Mouse (Mus musculus): ENCODE data around the gene Rab4a. TPM values are rescaled to one million over a fixed set of nuclear protein-coding genes. Genes with fewer than 3 reads are reported as not detected.
A peak's percentile ranks its signal among the peaks of the same experiment; 100 is the strongest.
"Not testable (repeated sequence)": the region's sequence is repeated elsewhere in the genome, so short reads cannot be mapped to it uniquely, and the experiment has no call there.

The Rab4a gene
- total RNA-seq, 2 experiments from 2014 or later = 61.7 to 68.4 TPM

DNA sequence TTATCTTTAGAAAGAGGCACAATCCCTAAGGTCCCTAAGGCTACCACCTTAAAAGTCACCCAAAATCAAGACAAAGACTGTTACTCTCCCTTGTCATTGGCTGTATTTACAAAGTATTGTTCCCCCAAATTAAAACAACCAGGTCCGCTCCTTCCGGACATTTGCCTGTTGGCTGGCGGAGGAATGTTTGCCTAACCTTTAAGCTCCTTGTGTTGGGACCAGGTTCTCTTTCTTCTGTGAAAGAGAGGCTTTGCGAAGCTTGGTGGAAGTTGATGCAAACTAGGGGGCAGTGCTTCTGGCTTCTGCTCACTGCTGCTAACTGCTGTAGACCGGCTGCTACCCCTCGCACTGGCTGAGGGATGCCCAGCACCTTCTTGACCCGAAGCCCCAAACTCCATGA is 2.9 kb downstream of the Rab4a start:
- no peak for DNase-seq
- intact Hi-C loops (cut with DNase I) = no loop called here

DNA sequence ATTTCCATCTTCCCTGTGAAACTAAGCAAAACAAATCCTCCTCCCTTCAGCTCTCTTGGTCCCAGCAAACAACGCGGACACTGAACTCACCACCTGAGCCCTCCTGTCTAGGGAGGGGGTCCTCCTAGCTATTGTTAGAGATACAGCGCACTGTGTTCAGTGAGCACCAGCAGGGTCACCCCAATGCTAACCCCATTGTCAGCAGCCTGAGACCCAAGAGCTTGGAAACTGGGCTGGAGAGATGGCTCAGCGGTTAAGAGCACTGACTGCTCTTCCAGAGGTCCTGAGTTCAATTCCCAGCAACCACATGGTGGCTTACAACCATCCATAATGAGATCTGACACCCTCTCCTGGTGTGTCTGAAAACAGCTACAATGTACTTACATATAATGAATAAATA is 3.6 kb downstream of the Rab4a start:
- intact Hi-C loops (cut with DNase I); DNase-seq: not testable (repeated sequence)

DNA sequence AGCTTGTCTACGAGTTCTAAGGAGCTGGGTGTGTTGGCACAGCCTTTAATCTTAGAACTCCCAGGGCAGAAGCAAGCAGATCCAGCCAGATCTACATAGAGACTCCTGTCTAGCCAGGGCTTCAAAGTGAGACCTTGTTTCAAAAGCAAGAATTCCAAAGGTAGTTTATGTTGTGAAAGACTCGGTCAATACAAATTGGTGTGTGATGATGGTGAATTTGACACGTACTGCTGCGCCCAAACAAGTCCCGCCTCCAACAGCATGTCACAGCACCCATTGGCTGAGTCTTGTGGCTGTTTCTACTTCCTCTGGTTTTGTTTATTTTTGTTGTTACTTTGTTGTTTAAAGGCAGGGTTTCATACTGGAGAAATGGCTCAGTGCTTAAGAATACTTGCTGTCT is 6.4 kb downstream of the Rab4a start:
- no peak for DNase-seq
- intact Hi-C loops (cut with DNase I) = no loop called here

DNA sequence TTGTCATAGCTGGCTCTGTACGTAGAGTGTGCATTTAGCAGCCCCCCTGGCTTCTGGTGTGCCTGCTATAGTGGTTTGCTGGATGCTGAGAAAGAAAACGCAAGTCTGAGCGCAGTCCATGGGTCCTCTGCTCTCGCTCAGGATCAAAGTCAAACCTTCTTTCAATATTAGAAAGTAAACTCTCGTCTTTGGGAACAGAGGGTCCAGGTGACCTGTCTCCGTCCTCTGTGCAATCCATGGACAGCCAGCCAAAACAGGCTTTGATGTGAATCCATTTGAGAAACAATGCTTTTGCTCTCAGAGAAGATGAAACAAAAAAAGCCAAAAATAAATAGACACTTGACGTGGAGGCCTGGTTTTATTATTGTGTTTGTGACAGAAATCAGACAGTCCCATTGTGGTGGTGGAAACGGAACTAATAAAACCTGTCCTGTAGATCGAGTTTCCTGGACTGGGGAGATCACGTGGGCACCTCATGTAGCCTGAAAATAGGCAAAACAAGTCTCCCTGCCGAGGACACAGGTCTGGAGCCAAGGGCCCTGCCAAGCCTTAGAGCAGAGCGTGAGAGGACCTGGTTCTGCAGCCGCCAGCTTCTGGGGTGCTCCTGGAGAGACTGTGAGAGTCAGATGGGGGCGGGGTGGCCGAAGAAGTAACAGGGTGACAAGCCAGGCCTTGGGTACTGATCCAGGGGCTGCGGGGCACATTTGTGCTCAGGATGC is 7.5 kb downstream of the Rab4a start:
- no peak for DNase-seq
- intact Hi-C loops (cut with DNase I) = no loop called here

DNA sequence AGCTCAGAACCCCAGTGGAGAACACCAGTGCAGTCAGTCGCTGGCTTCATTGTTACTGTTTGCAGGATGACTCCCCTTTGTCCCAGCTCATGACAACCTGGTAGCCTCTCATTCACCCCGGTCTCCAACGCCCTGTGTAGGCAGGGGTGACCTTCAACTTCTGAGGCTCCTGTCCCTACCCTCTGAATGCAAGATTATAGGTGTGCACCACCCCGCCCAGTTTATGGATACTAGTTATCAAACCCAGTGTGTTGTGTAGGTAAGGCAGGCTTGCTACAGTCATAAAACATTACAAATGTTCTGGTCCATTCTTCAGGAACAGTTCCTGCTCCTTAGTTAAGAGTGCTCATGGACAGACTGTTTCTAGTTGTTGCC is 8.1 kb downstream of the Rab4a start:
- no peak for DNase-seq
- intact Hi-C loops (cut with DNase I) = no loop called here

DNA sequence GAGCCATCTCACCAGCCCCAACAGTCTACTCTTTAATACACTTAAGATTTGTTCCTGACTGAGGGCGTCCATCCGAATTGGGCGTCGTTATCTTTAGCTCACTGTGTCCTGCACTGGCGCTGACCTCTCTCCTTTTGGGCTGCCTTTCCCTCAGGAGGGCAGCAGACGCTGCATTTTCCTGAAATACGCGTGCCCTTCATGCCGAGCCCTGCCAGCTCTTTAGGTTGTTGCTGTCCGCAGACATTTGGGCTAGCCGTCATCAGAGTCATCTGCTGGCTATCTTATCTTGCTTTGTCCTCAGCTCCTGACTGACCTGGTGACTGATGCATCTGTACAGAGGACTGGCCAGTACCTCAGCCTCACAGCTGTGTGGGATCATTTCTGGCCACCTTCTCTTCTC is 9.5 kb downstream of the Rab4a start:
- intact Hi-C loops (cut with DNase I) = no loop called here

DNA sequence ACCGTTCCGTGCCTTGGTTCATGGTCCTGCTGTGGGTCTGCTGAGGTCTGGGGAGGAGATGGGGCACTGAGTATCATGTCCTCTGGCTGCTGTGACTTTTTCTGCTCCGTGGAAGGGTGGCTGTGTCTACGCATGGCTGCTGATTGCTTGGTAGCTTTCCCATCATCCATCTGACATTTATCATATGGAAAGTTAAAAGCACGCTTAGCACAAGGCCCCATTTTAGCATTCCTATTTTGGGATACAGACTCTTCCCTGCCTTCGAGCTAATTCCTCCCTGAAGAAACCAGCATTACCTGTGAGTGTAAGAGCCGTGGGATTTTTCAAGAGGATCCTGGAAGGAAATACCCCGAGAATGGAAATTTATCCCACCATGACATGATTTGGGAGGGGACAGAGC is 11.2 kb downstream of the Rab4a start:
- no peak for DNase-seq
- intact Hi-C loops (cut with DNase I) = no loop called here

More for the DNA sequence above, 9.5 kb downstream of the Rab4a start:
- no peak for DNase-seq

DNA sequence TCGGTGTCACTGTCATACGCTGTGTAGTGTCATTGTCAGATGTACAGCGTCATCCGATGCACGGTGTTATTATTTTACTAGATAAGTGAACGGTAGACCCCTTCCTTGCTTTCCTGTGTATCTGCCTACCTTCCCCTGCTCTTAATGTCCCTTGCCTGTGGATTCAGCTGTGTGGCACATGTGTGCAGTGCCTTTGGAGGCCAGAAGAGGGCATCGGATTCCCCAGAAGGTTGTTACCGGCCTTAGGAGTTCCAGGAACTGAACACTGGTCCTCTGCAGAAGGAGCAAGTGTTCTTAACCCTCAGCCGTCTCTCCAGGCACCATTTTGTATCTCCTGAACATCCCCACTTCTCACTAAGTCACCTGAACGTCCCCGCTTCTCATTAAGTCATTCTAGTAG is 12.0 kb downstream of the Rab4a start:
- no peak for DNase-seq
- intact Hi-C loops (cut with DNase I) = no loop called here

DNA sequence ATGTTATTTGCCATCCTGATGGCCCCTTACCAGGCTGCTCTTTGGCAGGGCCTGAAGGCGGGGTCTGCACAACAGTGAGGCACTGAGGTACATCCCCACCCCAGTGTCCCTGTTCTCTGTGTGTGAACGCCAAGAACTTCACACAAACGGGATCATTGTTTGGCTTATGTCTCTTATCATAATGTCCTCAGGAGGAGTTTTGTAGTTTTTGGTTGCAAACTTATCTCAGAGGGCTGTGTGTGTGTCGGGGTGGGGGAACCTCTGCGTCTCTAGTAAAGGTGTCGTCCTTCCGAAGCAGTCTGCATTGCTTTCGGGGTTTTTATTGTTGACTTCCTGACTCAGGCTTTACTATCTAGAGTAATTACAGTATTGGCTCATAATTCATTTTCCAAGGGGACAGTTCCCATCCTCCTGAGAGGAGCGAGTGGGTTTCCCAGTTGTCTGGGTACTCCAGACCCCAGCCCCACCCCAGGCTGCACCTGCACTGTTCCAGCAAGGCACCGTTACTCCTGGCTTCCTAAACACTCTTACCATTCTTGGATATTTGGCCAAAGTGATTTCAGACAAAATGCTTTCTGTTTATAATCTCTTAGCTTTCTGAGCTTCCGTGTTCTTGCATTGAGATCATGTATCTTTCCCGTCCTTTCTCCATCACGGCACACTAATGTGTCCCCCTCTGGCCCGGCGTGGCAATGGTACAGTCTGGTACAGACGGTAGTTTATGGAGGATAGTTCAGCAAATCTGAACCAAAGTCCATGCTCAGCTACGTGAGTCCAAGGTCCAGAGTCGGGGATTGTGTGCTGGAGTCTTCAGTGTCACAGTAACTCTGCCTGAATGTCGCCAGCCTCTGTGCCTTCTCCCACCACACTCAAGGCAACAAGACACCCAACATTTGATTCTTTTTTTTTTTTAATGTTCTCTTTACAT is 14.2 kb downstream of the Rab4a start:
- intact Hi-C loops (cut with DNase I) = no loop called here
- no peak for DNase-seq

DNA sequence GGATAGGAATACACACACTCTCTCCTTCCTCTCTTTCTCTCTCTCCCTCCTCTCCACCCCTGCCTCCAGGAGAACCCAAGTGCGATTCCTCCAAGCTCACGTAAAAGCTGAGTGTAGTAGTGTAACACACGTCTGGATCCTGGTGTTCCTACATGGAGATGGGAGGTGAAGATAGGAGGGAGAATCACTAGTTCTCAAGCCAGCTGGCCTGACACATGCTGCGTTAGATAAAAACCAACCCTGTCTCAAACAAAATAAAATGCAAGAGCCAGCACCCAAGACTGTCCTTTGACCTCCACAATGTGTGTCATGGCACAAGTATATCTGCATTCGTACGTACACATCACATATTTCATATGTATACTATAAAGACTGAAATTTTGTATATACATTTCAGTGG is 15.0 kb downstream of the Rab4a start:
- intact Hi-C loops (cut with DNase I) = no loop called here

DNA sequence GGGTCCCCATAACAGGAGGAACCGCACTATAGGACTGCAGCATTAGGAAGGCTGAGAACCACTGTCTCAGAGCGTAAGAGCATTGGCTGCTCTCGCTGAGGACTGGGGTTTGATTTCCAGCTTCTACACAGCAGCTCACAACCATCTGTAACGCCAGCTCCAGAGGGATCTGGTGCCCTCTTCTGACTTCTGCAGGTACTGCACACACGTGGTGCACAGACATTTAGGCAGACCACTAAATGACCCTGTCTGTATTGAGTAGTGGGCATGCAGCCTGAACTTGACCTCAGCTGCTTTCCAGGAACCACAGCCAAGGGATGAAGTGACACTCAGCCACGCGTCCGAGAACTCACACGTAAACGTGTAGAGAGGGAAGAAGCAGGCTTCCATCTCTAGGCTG is 17.3 kb downstream of the Rab4a start:
- no peak for DNase-seq
- intact Hi-C loops (cut with DNase I) = no loop called here

More for the DNA sequence above, 15.0 kb downstream of the Rab4a start:
- DNase-seq = no peak

DNA sequence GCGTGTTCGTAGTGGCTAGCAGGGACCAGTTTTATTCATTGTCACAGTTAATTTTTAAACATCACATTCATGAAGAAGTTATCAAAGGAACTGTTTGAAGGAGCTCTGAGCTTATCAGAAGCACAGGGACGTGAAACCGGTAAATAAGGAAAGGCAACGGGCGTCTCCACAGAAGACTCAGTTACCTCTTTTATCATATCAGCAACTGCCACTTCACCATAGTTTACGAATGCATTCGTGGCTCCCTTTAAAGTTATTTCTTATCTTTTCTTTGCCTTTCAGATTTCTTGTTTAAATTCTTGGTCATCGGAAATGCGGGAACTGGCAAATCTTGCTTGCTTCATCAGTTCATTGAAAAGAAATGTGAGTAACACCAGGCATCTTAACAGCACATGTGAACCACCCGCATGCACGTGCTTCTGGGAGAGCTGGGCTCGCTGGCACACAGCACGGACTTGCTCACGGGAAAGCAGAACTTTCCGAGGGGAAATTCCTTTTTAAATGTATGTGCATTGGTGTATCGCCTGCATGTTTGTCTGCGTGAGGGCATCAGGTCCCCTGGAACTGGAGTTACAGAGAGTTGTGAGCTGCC is 17.8 kb downstream of the Rab4a start:
- no peak for DNase-seq
- intact Hi-C loops (cut with DNase I) = no loop called here

DNA sequence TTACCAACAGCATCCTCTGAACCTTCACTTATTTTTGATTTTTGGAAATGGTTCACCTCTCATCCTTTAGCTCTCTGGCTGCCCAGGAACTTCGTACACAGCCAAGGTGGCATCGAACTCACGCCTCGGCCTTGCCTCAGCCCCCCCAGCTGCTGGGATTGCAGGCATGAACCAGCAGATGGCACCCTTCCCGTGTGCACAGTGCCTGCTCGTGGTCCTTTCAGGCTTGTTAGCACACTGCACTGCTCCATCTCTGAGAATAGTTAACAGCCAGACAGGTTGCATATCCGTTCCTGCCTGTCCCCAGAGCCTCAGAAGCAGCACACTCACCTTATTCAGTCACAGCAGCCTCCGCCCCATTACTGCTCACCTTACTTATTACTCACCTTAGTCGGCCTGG is 20.2 kb downstream of the Rab4a start:
- intact Hi-C loops (cut with DNase I) = no loop called here
- DNase-seq = peak; percentile 17

DNA sequence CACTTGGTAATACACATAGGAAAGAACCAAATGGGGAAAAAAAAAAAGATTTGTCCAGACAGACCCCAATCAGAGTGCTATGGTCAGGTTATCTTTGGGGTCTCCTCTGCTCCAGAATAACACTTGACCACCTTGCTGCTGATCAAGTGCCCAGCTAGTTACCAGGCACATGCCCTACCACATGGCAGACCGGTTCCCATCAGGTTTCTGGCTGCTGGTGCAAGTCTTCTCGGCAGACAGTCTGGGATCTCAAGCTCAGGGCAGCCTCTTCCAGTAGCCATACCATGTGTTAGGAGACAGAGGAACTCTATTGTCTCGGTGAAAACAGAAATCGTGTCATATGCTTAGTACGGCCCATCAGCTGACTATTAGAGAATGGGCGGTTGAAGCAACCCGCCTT is 21.0 kb downstream of the Rab4a start:
- intact Hi-C loops (cut with DNase I) = no loop called here
- no peak for DNase-seq

DNA sequence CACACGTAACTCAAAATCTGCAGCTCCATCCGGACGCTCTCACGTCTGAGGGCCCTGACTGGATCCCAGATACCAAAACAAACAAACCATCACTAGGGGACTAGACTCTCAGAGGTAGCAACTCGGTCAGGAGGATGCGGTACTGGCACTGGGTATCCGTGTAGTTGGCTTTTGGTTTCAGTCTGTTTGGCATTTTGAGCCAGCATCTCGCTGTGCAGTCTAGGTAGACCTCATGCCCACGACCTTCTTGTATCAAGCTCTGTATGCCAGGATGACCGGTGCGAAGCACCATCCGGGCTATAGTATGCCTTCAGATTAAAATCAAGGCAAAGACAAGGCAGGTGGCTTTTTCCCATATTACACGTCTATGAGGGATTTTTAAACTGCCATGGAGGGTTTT is 21.7 kb downstream of the Rab4a start:
- no peak for DNase-seq
- intact Hi-C loops (cut with DNase I) = no loop called here

DNA sequence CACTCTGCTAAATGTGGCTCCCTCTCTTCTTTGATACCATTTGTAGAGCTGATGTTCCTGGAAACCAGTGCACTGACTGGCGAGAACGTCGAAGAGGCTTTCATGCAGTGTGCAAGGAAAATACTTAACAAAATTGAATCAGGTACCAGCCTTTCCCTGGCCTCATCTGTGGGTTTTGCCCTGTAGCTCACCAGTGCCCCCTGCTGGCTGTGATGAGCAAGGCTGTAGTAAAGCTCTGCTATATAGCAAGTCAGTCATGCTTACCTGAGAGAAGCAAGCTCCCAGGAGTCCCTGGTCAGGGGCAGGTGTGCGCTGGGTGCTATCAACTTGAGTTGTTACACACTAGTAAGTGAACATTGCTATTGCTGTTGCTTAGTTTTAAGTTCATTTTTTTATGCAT is 27.0 kb downstream of the Rab4a start:
- intact Hi-C loops (cut with DNase I) = no loop called here
- no peak for DNase-seq

DNA sequence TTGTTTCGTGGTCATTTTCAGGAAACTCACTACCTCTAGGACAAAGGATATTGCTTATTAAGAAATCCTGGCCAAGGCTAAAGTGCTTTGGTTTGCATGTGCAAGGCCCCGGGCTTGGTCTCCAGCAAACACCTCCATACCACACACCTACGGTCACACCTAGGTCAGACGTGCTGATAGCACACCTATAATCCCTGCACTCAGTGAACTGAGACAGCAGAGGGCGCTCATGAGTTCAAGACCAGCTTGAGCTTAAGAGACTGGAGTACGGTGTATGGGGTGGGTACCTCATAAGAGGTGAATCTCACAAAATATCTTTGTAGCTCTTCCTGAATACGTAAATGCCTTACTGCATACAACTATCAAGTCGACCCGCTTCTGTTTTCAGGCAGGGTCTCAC is 29.7 kb downstream of the Rab4a start:
- intact Hi-C loops (cut with DNase I) = no loop called here
- peak; percentile 69 for DNase-seq

DNA sequence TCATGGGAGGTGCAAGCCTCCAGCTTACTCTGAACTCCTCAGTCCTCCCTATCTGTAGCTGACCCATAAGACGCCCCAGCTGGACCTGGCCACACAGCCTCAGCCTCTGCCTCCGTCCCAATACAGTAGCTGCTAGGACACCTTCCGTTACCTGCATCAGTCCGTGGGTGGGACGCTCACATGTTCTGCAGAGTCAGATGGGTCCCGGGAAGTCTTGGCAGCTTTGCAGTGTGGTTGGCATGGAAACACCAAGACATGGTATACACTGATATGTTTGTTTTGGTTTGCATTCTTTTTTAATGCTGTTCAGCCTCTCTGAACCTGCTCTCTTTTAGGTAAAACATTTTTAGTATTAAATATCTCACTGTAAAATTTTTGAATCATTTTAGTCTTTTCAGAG is 30.6 kb downstream of the Rab4a start:
- intact Hi-C loops (cut with DNase I) = no loop called here
- DNase-seq = no peak

DNA sequence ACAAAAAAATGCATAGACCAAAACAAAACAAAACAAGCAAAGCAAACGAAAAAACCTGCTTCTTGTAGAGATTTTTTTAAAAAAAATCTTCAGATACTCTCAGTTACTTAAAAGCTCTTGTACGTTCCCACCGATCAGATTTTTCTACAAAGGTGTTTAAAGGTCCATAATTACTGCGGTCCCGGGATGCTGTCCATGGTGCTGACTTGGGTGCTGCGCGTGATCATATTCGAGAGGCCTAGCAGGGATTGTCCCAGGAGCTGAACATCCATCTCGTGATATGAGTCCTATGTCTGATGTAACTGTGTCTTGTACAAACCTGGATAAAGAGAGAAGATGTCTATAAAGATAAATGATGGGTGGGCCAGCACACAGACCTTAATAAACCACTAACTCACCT is 32.7 kb downstream of the Rab4a start:
- DNase-seq = no peak
- intact Hi-C loops (cut with DNase I) = no loop called here

DNA sequence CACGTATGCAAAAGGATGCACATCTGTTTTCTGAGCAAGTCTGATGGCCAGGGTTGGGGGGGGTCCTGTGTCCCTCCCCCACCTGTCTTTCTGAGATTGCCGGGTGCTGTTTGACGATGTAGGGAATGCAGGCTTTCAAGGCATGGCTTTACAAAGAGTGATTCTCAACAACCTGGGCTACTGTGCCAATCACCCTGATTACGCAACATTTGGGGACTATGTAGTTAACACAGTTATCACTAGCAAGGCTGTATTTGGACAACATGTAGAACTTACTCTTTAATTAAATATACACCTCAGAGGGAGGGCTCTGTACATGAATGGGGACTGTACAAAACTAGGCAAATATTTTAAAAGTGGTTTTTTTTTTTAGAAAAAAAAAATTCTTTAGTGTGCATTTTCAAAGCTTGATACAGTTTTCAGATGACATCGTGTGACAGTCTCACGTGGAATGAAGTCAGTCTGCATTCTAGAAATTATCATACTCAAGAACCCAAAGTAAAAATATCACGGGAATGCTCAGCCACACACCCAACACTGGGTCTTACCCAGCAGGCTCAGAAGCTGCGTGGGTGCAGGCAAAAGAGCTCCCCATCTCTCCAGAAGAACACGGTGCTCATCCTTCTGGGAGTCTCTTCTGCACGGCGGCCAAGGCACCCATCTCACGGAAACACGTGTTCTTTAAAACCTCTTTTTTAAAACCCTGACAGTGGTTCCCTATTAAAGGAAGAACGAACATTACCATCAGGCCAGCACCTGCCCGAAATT is 35.0 kb downstream of the Rab4a start:
- intact Hi-C loops (cut with DNase I) = no loop called here
- no peak for DNase-seq

DNA sequence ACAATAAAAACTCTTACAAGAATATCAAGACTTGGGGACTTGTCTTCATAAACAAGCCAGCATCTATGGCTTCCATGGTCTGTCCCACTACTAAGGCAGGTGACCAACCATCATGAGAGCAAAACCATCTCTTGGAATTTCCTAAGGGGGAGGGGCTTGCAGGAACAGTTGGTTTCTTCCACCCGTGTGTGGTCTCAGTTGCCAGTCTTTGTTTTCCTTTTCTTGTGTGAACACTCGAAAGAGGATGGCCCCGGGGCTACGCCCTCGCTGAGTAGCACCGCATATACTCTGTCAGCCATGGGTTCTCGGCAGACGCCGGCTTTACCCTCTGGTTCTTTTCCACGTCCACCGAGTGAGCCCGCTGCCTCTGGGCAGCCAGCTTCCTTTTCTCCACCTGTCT is 36.3 kb downstream of the Rab4a start:
- intact Hi-C loops (cut with DNase I) = no loop called here
- DNase-seq = no peak
